Mouse (Mus musculus) limb, embryonic 10.5 days (tissue): ENCODE measurements around the gene Rpl36a. TPM values are rescaled to one million over a fixed set of nuclear protein-coding genes. Genes with fewer than 3 reads are reported as not detected.

Experiments
- DNase-seq: peaks from one replicate; pipeline ENCODE4 v3.0.0-alpha.2; 2017; ENCODE audit warnings: low spot score
- H3K27ac ChIP-seq: fragments of 300-500 bp; sonication (generic); 2 replicates; pipeline ENCODE4 v1.5.1; 2016; ENCODE audit warnings: mild to moderate bottlenecking
- H3K27me3 ChIP-seq: fragments of 300-500 bp; sonication (generic); 2 replicates; pipeline ENCODE4 v1.6.1; 2016; ENCODE audit warnings: low read depth, mild to moderate bottlenecking; ENCODE audit not compliant: poor library complexity, severe bottlenecking
- H3K36me3 ChIP-seq: fragments of 300-500 bp; sonication (generic); 2 replicates; pipeline ENCODE4 v1.6.1; 2016; ENCODE audit warnings: mild to moderate bottlenecking, moderate library complexity
- H3K4me1 ChIP-seq: fragments of 300-500 bp; sonication (generic); 2 replicates; pipeline ENCODE4 v1.6.1; 2016
- H3K4me3 ChIP-seq: fragments of 300-500 bp; sonication (generic); 2 replicates; pipeline ENCODE4 v1.5.1; 2016; ENCODE audit warnings: mild to moderate bottlenecking, moderate library complexity
- H3K9me3 ChIP-seq: fragments of 300-500 bp; sonication (generic); replicated peaks from 2 replicates; pipeline ENCODE4 v1.6.1; 2016; ENCODE audit warnings: mild to moderate bottlenecking
- WGBS: fragments of 180-500 bp; shearing (Covaris S2); methylation state at CpG from one replicate; pipeline ENCODE4 v1.1.7; 2016; 5-methylcytosine and 5-hydroxymethylcytosine counted together
- polyA plus RNA-seq: library from polyadenylated mRNA; unstranded; fragments of >200 nt; fragmentation: Nextera tagmentation; extraction: Ambion mirVana; gene quantifications from 2 replicates; pipeline ENCODE4 v1.2.1, GENCODE M21; 2016

The Rpl36a gene
- polyA plus RNA-seq, 1 experiment from 2014 or later: 332 TPM

- no peaks in the 10 kb centered on the region for H3K9me3 ChIP-seq
- peaks cover 48% of the 10 kb centered on the region for H3K27me3 ChIP-seq
- DNase-seq: no peak
- no peak overlapping the region for H3K27ac ChIP-seq
- no peak overlapping the region for H3K4me3 ChIP-seq
- H3K4me1 ChIP-seq: no peaks in the 10 kb centered on the region
- no peaks in the 10 kb centered on the region for H3K36me3 ChIP-seq
- WGBS: 87% methylated on average over 14 of the region's 14 CpGs
These were observed 4.7 kb upstream of the Rpl36a start for GRCm38 (mm10) chrX:134580528-134581305.

GRCm38 (mm10) chrX:134582270-134582669 is 3.2 kb upstream of the Rpl36a start:
- Histone ChIP-seq H3K27ac (no peak overlapping the region), H3K4me3 (no peak overlapping the region), H3K36me3 (peaks cover 3% of the 10 kb centered on the region), H3K9me3 (no peaks in the 10 kb centered on the region), H3K27me3 (peaks cover 58% of the 10 kb centered on the region), H3K4me1 (no peaks in the 10 kb centered on the region)
- no peak for DNase-seq
- 90% methylated on average over 11 of the region's 11 CpGs for WGBS

GRCm38 (mm10) chrX:134582888-134583669 is 2.4 kb upstream of the Rpl36a start, which contains the start of gene Btk:
Btk (minus strand) TSS chrX:134583570.
- Histone ChIP-seq H3K9me3 (no peaks in the 10 kb centered on the region), H3K27me3 (peaks cover 58% of the 10 kb centered on the region), H3K36me3 (peaks cover 10% of the 10 kb centered on the region), H3K4me3 (no peak within 1 kb of the TSS), H3K4me1 (no peaks in the 10 kb centered on the region), H3K27ac (no peak within 1 kb of the TSS)
- WGBS: 90% methylated on average over 11 of the region's 11 CpGs
- DNase-seq: no peak

GRCm38 (mm10) chrX:134586447-134586846 is 993 bp downstream of the Rpl36a start:
- Histone ChIP-seq H3K4me1 (no peaks in the 10 kb centered on the region), H3K27ac (peak overlapping the region; percentile 87), H3K9me3 (no peaks in the 10 kb centered on the region), H3K36me3 (peaks cover 24% of the 10 kb centered on the region), H3K4me3 (peak overlapping the region; percentile 58), H3K27me3 (peaks cover 75% of the 10 kb centered on the region)
- 25% methylated on average over 8 of the region's 8 CpGs for WGBS
- DNase-seq: no peak

GRCm38 (mm10) chrX:134588261-134588660 is 2.8 kb downstream of the Rpl36a start:
- no peak overlapping the region for H3K4me3 ChIP-seq
- WGBS: 89% methylated on average over 4 of the region's 4 CpGs

GRCm38 (mm10) chrX:134588997-134589396 is 3.5 kb downstream of the Rpl36a start:
- no peak for DNase-seq
- 87% methylated on average over 3 of the region's 3 CpGs for WGBS
- no peak overlapping the region for H3K4me3 ChIP-seq
- H3K27ac ChIP-seq: no peak overlapping the region
- no peaks in the 10 kb centered on the region for H3K9me3 ChIP-seq
- peaks cover 61% of the 10 kb centered on the region for H3K27me3 ChIP-seq
- no peaks in the 10 kb centered on the region for H3K4me1 ChIP-seq
- H3K36me3 ChIP-seq: peaks cover 24% of the 10 kb centered on the region

More at GRCm38 (mm10) chrX:134588261-134588660, 2.8 kb downstream of the Rpl36a start:
- H3K9me3 ChIP-seq: no peaks in the 10 kb centered on the region
- peaks cover 67% of the 10 kb centered on the region for H3K27me3 ChIP-seq
- no peak for DNase-seq
- H3K4me1 ChIP-seq: no peaks in the 10 kb centered on the region
- peaks cover 24% of the 10 kb centered on the region for H3K36me3 ChIP-seq
- H3K27ac ChIP-seq: no peak overlapping the region

GRCm38 (mm10) chrX:134589836-134590235 is 4.4 kb downstream of the Rpl36a start:
- Histone ChIP-seq H3K27ac (no peak overlapping the region), H3K36me3 (peaks cover 24% of the 10 kb centered on the region), H3K9me3 (no peaks in the 10 kb centered on the region), H3K27me3 (peaks cover 54% of the 10 kb centered on the region), H3K4me1 (no peaks in the 10 kb centered on the region), H3K4me3 (no peak overlapping the region)
- DNase-seq: no peak
- 65% methylated on average over 5 of the region's 5 CpGs for WGBS

GRCm38 (mm10) chrX:134599922-134600565 is 14.6 kb downstream of the Rpl36a start:
- H3K27me3 ChIP-seq: peaks cover 40% of the 10 kb centered on the region
- peak overlapping the region; percentile 78; the same call in 1 of the 2 replicates for H3K27ac ChIP-seq
- 0 out of 2 replicates have a peak, but pooled peaks cover 6% of the 10 kb centered on the region for H3K4me1 ChIP-seq
- H3K9me3 ChIP-seq: no peaks in the 10 kb centered on the region
- H3K4me3 ChIP-seq: peak overlapping the region; percentile 62
- 26% methylated on average over 10 of the region's 10 CpGs for WGBS
- H3K36me3 ChIP-seq: peaks cover 8% of the 10 kb centered on the region
- no peak for DNase-seq

- DNase-seq: peak; percentile 84
- 13% methylated on average over 33 of the region's 33 CpGs for WGBS
- H3K4me1 ChIP-seq: 0 out of 2 replicates have a peak, but pooled peaks cover 6% of the 10 kb centered on the region
- no peaks in the 10 kb centered on the region for H3K9me3 ChIP-seq
- peak within 1 kb of the TSS; percentile 90 for H3K27ac ChIP-seq
- H3K4me3 ChIP-seq: peak within 1 kb of the TSS; percentile 62
- peaks cover 35% of the 10 kb centered on the region for H3K27me3 ChIP-seq
- peaks cover 8% of the 10 kb centered on the region for H3K36me3 ChIP-seq
These were observed 15.4 kb downstream of the Rpl36a start, which contains the start of the genes Gla and Hnrnph2 for GRCm38 (mm10) chrX:134600659-134601379. Gla (minus strand) TSS chrX:134601125. Hnrnph2 (plus strand) TSS chrX:134601179.

GRCm38 (mm10) chrX:134601380-134602120 is 16.1 kb downstream of the Rpl36a start:
- 0 out of 2 replicates have a peak, but pooled peaks cover 6% of the 10 kb centered on the region for H3K4me1 ChIP-seq
- no peak for DNase-seq
- WGBS: 10% methylated on average over 43 of the region's 43 CpGs
- peaks cover 8% of the 10 kb centered on the region for H3K36me3 ChIP-seq
- peak overlapping the region; percentile 90 for H3K27ac ChIP-seq
- H3K9me3 ChIP-seq: no peaks in the 10 kb centered on the region
- peaks cover 30% of the 10 kb centered on the region for H3K27me3 ChIP-seq
- peak overlapping the region; percentile 62 for H3K4me3 ChIP-seq

- Histone ChIP-seq H3K9me3 (no peaks in the 10 kb centered on the region), H3K27me3 (peaks cover 36% of the 10 kb centered on the region), H3K36me3 (no peaks in the 10 kb centered on the region; the same call in none of the 2 replicates), H3K4me1 (no peaks in the 10 kb centered on the region), H3K27ac (no peak overlapping the region; the same call in 1 of the 2 replicates), H3K4me3 (no peak overlapping the region)
- WGBS: 46% methylated on average over 4 of the region's 4 CpGs
- no peak for DNase-seq
These were observed 24.0 kb downstream of the Rpl36a start for GRCm38 (mm10) chrX:134609472-134609871.
